Mouse (Mus musculus) CH12.LX (cell line): Measurements from ENCODE around the gene Gcnt7.

ENCODE experiments used
- CTCF ChIP-seq, 2 experiments: IDR thresholded peaks in 1 of 2; conservative IDR thresholded peaks in 1 of 2; 2 replicates each; pipeline ENCODE4 v1.5.1; 2011 to 2012; ENCODE audit warnings: low read depth in 2 of 2, low read length in 2 of 2, improper control_type of control experiment in 1 of 2, inconsistent platforms in 1 of 2, mild to moderate bottlenecking in 1 of 2, moderate library complexity in 1 of 2
- EP300 ChIP-seq: IDR thresholded peaks from 2 replicates; pipeline ENCODE4 v1.6.1; 2011; ENCODE audit warnings: low read length, improper control_type of control experiment
- HCFC1 ChIP-seq: IDR thresholded peaks from 2 replicates; pipeline ENCODE4 v1.6.1; 2012; ENCODE audit warnings: low read depth, mild to moderate bottlenecking, inconsistent platforms, low read length, improper control_type of control experiment
- RAD21 ChIP-seq: IDR thresholded peaks from 2 replicates; pipeline ENCODE4 v1.6.1; 2011; ENCODE audit warnings: low read depth, mild to moderate bottlenecking, low read length, improper control_type of control experiment, moderate library complexity
- TCF12 ChIP-seq: IDR thresholded peaks from 2 replicates; pipeline ENCODE4 v1.6.1; 2014; ENCODE audit warnings: low read depth, mild to moderate bottlenecking, inconsistent platforms, low read length, improper control_type of control experiment
- UBTF ChIP-seq: IDR thresholded peaks from 2 replicates; pipeline ENCODE4 v1.6.1; 2012; ENCODE audit warnings: low read depth, mild to moderate bottlenecking, inconsistent platforms, low read length, improper control_type of control experiment, moderate library complexity

GRCm38 (mm10) chr2:172416218-172416617, 42.2 kb downstream of the Gcnt7 start:
- no peak; the same call in 1 of the 2 replicates for TF ChIP-seq EP300
- TF ChIP-seq TCF12, result peak; percentile 62; the same call in 1 of the 2 replicates
- no peak for TF ChIP-seq CTCF (conservative IDR thresholded peaks at IDR 0.05 in 1 of 2, IDR thresholded peaks at IDR 0.05 in 1 of 2; ENCODE audit: low read depth in 2 of 2, low read length in 2 of 2)
- no peak for TF ChIP-seq HCFC1
- no peak for TF ChIP-seq RAD21
- no peak for TF ChIP-seq UBTF
